Mouse (Mus musculus): Measurements from ENCODE around the gene Fgfr2. TPM values are rescaled to one million over a fixed set of nuclear protein-coding genes. Genes with fewer than 3 reads are reported as not detected.

Fgfr2 gene
- polyA plus RNA-seq, 1 experiment, result 14.8 TPM

- H3K4me1 ChIP-seq (ENCODE audit: control insufficient read depth, insufficient read depth, low read length), result peaks cover 33% of the 10 kb centered on the region
- TF ChIP-seq CTCF (conservative IDR thresholded peaks at IDR 0.05; ENCODE audit: insufficient read depth, insufficient read length, low read depth, low read length) (no peak), POLR2A (IDR thresholded peaks at IDR 0.05; ENCODE audit: low read depth, low read length) (no peak)
- H3K4me3 ChIP-seq (ENCODE audit: insufficient read depth, low read depth, low read length), result no peak overlapping the region
- H3K27ac ChIP-seq (ENCODE audit: insufficient read depth, low read depth, low read length), result peak overlapping the region; percentile 93
- H3K36me3 ChIP-seq (ENCODE audit: control insufficient read depth, insufficient read depth, low read length), result no peaks in the 10 kb centered on the region
- 71% methylated on average over 3 of the region's 3 CpGs for WGBS
- no peaks in the 10 kb centered on the region for H3K27me3 ChIP-seq (replicated peaks; ENCODE audit: control insufficient read depth, insufficient read depth, low read length)
- peak; percentile 63 for DNase-seq
Measured at GRCm38 (mm10) chr7:132765629-132766186, 357.4 kb downstream of the Fgfr2 start.

- TF ChIP-seq POLR2A (IDR thresholded peaks at IDR 0.05; ENCODE audit: low read depth, low read length), result no peak
- TF ChIP-seq CTCF (conservative IDR thresholded peaks at IDR 0.05; ENCODE audit: insufficient read depth, insufficient read length, low read depth, low read length), result no peak
- Histone ChIP-seq H3K36me3 (ENCODE audit: control insufficient read depth, insufficient read depth, low read length) (no peaks in the 10 kb centered on the region), H3K4me1 (ENCODE audit: control insufficient read depth, insufficient read depth, low read length) (peaks cover 33% of the 10 kb centered on the region), H3K27ac (ENCODE audit: insufficient read depth, low read depth, low read length) (peak overlapping the region; percentile 93), H3K4me3 (ENCODE audit: insufficient read depth, low read depth, low read length) (no peak overlapping the region), H3K27me3 (replicated peaks; ENCODE audit: control insufficient read depth, insufficient read depth, low read length) (no peaks in the 10 kb centered on the region)
- DNase-seq, result peak; percentile 48
- 49% methylated on average over 4 of the region's 4 CpGs for WGBS
Measured at GRCm38 (mm10) chr7:132764896-132765491, 358.2 kb downstream of the Fgfr2 start.

GRCm38 (mm10) chr7:132764314-132764713 is 358.8 kb downstream of the Fgfr2 start:
- Histone ChIP-seq H3K27ac (ENCODE audit: insufficient read depth, low read depth, low read length) (peak overlapping the region; percentile 6; the same call in 1 of the 2 replicates), H3K27me3 (replicated peaks; ENCODE audit: control insufficient read depth, insufficient read depth, low read length) (no peaks in the 10 kb centered on the region), H3K4me1 (ENCODE audit: control insufficient read depth, insufficient read depth, low read length) (peaks cover 28% of the 10 kb centered on the region), H3K4me3 (ENCODE audit: insufficient read depth, low read depth, low read length) (no peak overlapping the region), H3K36me3 (ENCODE audit: control insufficient read depth, insufficient read depth, low read length) (peaks cover under 1% of the 10 kb centered on the region)
- TF ChIP-seq CTCF (conservative IDR thresholded peaks at IDR 0.05; ENCODE audit: insufficient read depth, insufficient read length, low read depth, low read length) (no peak), POLR2A (IDR thresholded peaks at IDR 0.05; ENCODE audit: low read depth, low read length) (no peak)
- WGBS, result 94% methylated on average over 4 of the region's 4 CpGs
- no peak for DNase-seq

- no peaks in the 10 kb centered on the region for H3K27me3 ChIP-seq (replicated peaks; ENCODE audit: control insufficient read depth, insufficient read depth, low read length)
- 87% methylated on average over 5 of the region's 5 CpGs for WGBS
- H3K4me1 ChIP-seq (ENCODE audit: control insufficient read depth, insufficient read depth, low read length), result peaks cover 25% of the 10 kb centered on the region
- TF ChIP-seq POLR2A (IDR thresholded peaks at IDR 0.05; ENCODE audit: low read depth, low read length), result no peak
- TF ChIP-seq CTCF (conservative IDR thresholded peaks at IDR 0.05; ENCODE audit: insufficient read depth, insufficient read length, low read depth, low read length), result no peak
- H3K36me3 ChIP-seq (ENCODE audit: control insufficient read depth, insufficient read depth, low read length), result peaks cover 3% of the 10 kb centered on the region
- H3K27ac ChIP-seq (ENCODE audit: insufficient read depth, low read depth, low read length), result no peak overlapping the region
- DNase-seq, result no peak
- no peak overlapping the region for H3K4me3 ChIP-seq (ENCODE audit: insufficient read depth, low read depth, low read length)
Measured at GRCm38 (mm10) chr7:132763911-132764310, 359.2 kb downstream of the Fgfr2 start.

GRCm38 (mm10) chr7:132763351-132763750 is 359.8 kb downstream of the Fgfr2 start:
- TF ChIP-seq POLR2A (IDR thresholded peaks at IDR 0.05; ENCODE audit: low read depth, low read length) (no peak), CTCF (conservative IDR thresholded peaks at IDR 0.05; ENCODE audit: insufficient read depth, insufficient read length, low read depth, low read length) (no peak)
- Histone ChIP-seq H3K4me3 (ENCODE audit: insufficient read depth, low read depth, low read length) (no peak overlapping the region), H3K36me3 (ENCODE audit: control insufficient read depth, insufficient read depth, low read length) (peaks cover 3% of the 10 kb centered on the region), H3K27ac (ENCODE audit: insufficient read depth, low read depth, low read length) (no peak overlapping the region), H3K4me1 (ENCODE audit: control insufficient read depth, insufficient read depth, low read length) (peaks cover 25% of the 10 kb centered on the region), H3K27me3 (replicated peaks; ENCODE audit: control insufficient read depth, insufficient read depth, low read length) (no peaks in the 10 kb centered on the region)
- no peak for DNase-seq
- 95% methylated on average over 6 of the region's 6 CpGs for WGBS

GRCm38 (mm10) chr7:132761409-132761808 is 361.7 kb downstream of the Fgfr2 start:
- TF ChIP-seq CTCF (conservative IDR thresholded peaks at IDR 0.05; ENCODE audit: insufficient read depth, insufficient read length, low read depth, low read length) (no peak), POLR2A (IDR thresholded peaks at IDR 0.05; ENCODE audit: low read depth, low read length) (no peak)
- 73% methylated on average over 2 of the region's 2 CpGs for WGBS
- peaks cover 3% of the 10 kb centered on the region for H3K36me3 ChIP-seq (ENCODE audit: control insufficient read depth, insufficient read depth, low read length)
- H3K4me1 ChIP-seq (ENCODE audit: control insufficient read depth, insufficient read depth, low read length), result peaks cover 15% of the 10 kb centered on the region
- H3K4me3 ChIP-seq (ENCODE audit: insufficient read depth, low read depth, low read length), result no peak overlapping the region
- no peaks in the 10 kb centered on the region for H3K27me3 ChIP-seq (replicated peaks; ENCODE audit: control insufficient read depth, insufficient read depth, low read length)
- no peak overlapping the region for H3K27ac ChIP-seq (ENCODE audit: insufficient read depth, low read depth, low read length)
- no peak for DNase-seq

- TF ChIP-seq CTCF (conservative IDR thresholded peaks at IDR 0.05; ENCODE audit: insufficient read depth, insufficient read length, low read depth, low read length) (no peak), POLR2A (IDR thresholded peaks at IDR 0.05; ENCODE audit: low read depth, low read length) (no peak)
- Histone ChIP-seq H3K36me3 (ENCODE audit: control insufficient read depth, insufficient read depth, low read length) (peaks cover 3% of the 10 kb centered on the region), H3K4me3 (ENCODE audit: insufficient read depth, low read depth, low read length) (no peak overlapping the region), H3K27ac (ENCODE audit: insufficient read depth, low read depth, low read length) (no peak overlapping the region), H3K4me1 (ENCODE audit: control insufficient read depth, insufficient read depth, low read length) (peaks cover 11% of the 10 kb centered on the region), H3K27me3 (replicated peaks; ENCODE audit: control insufficient read depth, insufficient read depth, low read length) (no peaks in the 10 kb centered on the region)
- WGBS, result 84% methylated on average over 6 of the region's 6 CpGs
- DNase-seq, result no peak
Measured at GRCm38 (mm10) chr7:132760589-132761180, 362.5 kb downstream of the Fgfr2 start.

All from kidney, adult 2 months (tissue).